Mouse (Mus musculus): ENCODE data around the gene Smyd3. TPM values are rescaled to one million over a fixed set of nuclear protein-coding genes. Genes with fewer than 3 reads are reported as not detected.
"Not testable (repeated sequence)": the region's sequence is repeated elsewhere in the genome, so short reads cannot be mapped to it uniquely, and the experiment has no call there.

The Smyd3 gene
- total RNA-seq, 2 experiments from 2014 or later, result 7.5 to 8.3 TPM

GRCm38 (mm10) chr1:179169161-179169560 is 348.7 kb downstream of the Smyd3 start:
- DNase-seq, result no peak

- DNase-seq, result not testable (repeated sequence)
Measured at GRCm38 (mm10) chr1:179164219-179164618, 353.6 kb downstream of the Smyd3 start.

- DNase-seq, result not testable (repeated sequence)
Measured at GRCm38 (mm10) chr1:179162752-179163151, 355.1 kb downstream of the Smyd3 start.

- DNase-seq, result no peak
Measured at GRCm38 (mm10) chr1:179161947-179162346, 355.9 kb downstream of the Smyd3 start.

GRCm38 (mm10) chr1:179160697-179161096 is 357.1 kb downstream of the Smyd3 start:
- DNase-seq, result no peak

- DNase-seq, result no peak
Measured at GRCm38 (mm10) chr1:179152376-179152775, 365.5 kb downstream of the Smyd3 start.

GRCm38 (mm10) chr1:179151275-179151674 is 366.6 kb downstream of the Smyd3 start:
- no peak for DNase-seq

GRCm38 (mm10) chr1:179149468-179150140 is 368.2 kb downstream of the Smyd3 start:
- no peak for DNase-seq

GRCm38 (mm10) chr1:179146730-179147167 is 371.1 kb downstream of the Smyd3 start:
- DNase-seq, result peak; percentile 13 to 18

- DNase-seq, result no peak
Measured at GRCm38 (mm10) chr1:179143154-179143832, 374.5 kb downstream of the Smyd3 start.

- DNase-seq, result peak; percentile 29 to 72
Measured at GRCm38 (mm10) chr1:179142177-179142576, 375.7 kb downstream of the Smyd3 start.

GRCm38 (mm10) chr1:179141071-179141650 is 376.7 kb downstream of the Smyd3 start:
- no peak for DNase-seq

- no peak for DNase-seq
Measured at GRCm38 (mm10) chr1:179137145-179137477, 380.7 kb downstream of the Smyd3 start.

GRCm38 (mm10) chr1:179136461-179137144 is 381.2 kb downstream of the Smyd3 start:
- DNase-seq, result peak; percentile 65 to 68

GRCm38 (mm10) chr1:179129995-179130394 is 387.8 kb downstream of the Smyd3 start:
- no peak for DNase-seq

GRCm38 (mm10) chr1:179126287-179126686 is 391.6 kb downstream of the Smyd3 start:
- no peak for DNase-seq

GRCm38 (mm10) chr1:179122476-179123229 is 395.2 kb downstream of the Smyd3 start:
- DNase-seq, result no peak

- no peak for DNase-seq
Measured at GRCm38 (mm10) chr1:179120217-179120966, 397.4 kb downstream of the Smyd3 start.

GRCm38 (mm10) chr1:179118673-179119072 is 399.2 kb downstream of the Smyd3 start:
- DNase-seq, result no peak

GRCm38 (mm10) chr1:179116729-179117663 is 400.8 kb downstream of the Smyd3 start:
- DNase-seq, result no peak

Data from heart, adult 18-20 months (tissue).